Mouse (Mus musculus): ENCODE data around the gene Car5b.

DNA sequence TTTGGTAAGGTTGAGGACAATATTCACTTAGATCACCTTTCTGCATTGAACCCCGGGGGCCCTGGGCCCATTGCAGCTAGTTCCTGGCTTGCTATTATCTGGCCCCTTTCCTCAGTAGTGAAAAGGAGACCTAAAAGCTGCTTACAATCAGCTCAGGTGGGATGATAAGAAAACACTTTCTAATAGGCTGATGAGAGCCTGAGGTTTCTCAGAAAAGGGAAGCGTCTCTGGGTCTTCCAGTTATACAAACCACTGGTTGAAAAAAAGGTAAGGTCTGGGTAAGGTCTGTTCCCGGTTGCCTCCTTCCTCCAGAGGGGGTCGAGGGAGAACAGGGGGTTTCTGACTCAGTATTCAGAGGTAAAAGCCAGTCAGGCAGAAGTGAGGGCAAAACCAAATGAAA lies 31.3 kb upstream of the Car5b start:
- TF ChIP-seq CTCF (IDR thresholded peaks at IDR 0.05; ENCODE audit: insufficient read depth, low read length) (no peak), POLR2A (IDR thresholded peaks at IDR 0.05; ENCODE audit: borderline replicate concordance, extremely low read depth, low read depth, low read length) (no peak)

Data from lung, adult 2 months (tissue).